Mouse (Mus musculus) liver, embryonic 15.5 days (tissue): ENCODE measurements at regions not wholly inside any gene's neighbourhood (a gene's known extent, or its start where the extent isn't known, plus 50 kb on each side); places are given as distances from the start of the nearest gene placed in this dataset.

Experiments used
- ATAC-seq: fragments of 200-750 bp; cut with Nextera tagmentation; 2 replicates; pipeline ENCODE4 v1.8.0; 2017; ENCODE audit warnings: moderate number of reproducible peaks, mild to moderate bottlenecking, moderate library complexity; ENCODE audit not compliant: insufficient read depth
- H3K27ac ChIP-seq: fragments of 300-500 bp; sonication (generic); replicated peaks from 2 replicates; pipeline ENCODE4 v1.5.1; 2015; ENCODE audit warnings: mild to moderate bottlenecking, inconsistent platforms
- H3K27me3 ChIP-seq: fragments of 300-500 bp; sonication (generic); 2 replicates; pipeline ENCODE4 v1.6.1; 2015; ENCODE audit warnings: mild to moderate bottlenecking, inconsistent platforms
- H3K36me3 ChIP-seq: fragments of 300-500 bp; sonication (generic); replicated peaks from 2 replicates; pipeline ENCODE4 v1.6.1; 2015; ENCODE audit warnings: moderate library complexity, mild to moderate bottlenecking, inconsistent platforms
- H3K4me1 ChIP-seq: fragments of 300-500 bp; sonication (generic); replicated peaks from 2 replicates; pipeline ENCODE4 v1.6.1; 2015; ENCODE audit warnings: inconsistent platforms
- H3K4me2 ChIP-seq: fragments of 300-500 bp; sonication (generic); 2 replicates; pipeline ENCODE4 v1.6.1; 2015; ENCODE audit warnings: moderate library complexity, mild to moderate bottlenecking, inconsistent platforms
- H3K4me3 ChIP-seq: fragments of 300-500 bp; sonication (generic); replicated peaks from 2 replicates; pipeline ENCODE4 v1.5.1; 2015; ENCODE audit warnings: mild to moderate bottlenecking, inconsistent platforms
- H3K9ac ChIP-seq: fragments of 300-500 bp; sonication (generic); 2 replicates; pipeline ENCODE4 v1.6.1; 2015; ENCODE audit warnings: moderate library complexity, mild to moderate bottlenecking, inconsistent platforms
- H3K9me3 ChIP-seq: fragments of 300-500 bp; sonication (generic); replicated peaks from 2 replicates; pipeline ENCODE4 v1.6.1; 2016; ENCODE audit warnings: inconsistent platforms
- WGBS: fragments of 180-500 bp; shearing (Covaris S2); methylation state at CpG from one replicate; pipeline ENCODE4 v1.1.7; 2015; ENCODE audit warnings: mixed read lengths; ENCODE audit not compliant: insufficient replicate concordance; 5-methylcytosine and 5-hydroxymethylcytosine counted together

DNA sequence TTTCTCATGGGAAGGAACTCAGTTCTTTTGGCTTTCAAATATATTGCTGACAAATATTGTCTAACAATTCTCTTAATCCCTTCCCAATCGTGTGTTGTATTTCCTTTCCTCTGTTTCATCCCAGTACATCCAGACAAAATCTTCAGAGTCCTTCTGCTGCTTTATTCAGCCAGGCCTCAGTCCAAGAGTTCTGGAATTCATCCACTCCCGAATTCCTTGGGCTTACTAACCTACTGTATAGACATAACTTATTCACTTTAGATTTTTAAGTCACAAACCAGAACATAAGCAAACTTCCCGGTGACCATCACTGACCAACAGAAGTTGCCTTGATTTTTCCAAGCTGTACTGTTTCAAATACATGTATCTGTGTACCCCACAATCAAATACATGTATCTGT, 90.9 kb upstream of the Kitl start:
- Histone ChIP-seq H3K27ac (no peak overlapping the region), H3K9ac (no peak overlapping the region), H3K4me3 (no peak overlapping the region), H3K27me3 (no peaks in the 10 kb centered on the region), H3K9me3 (no peaks in the 10 kb centered on the region), H3K36me3 (no peaks in the 10 kb centered on the region), H3K4me2 (no peak overlapping the region), H3K4me1 (0 out of 2 replicates have a peak, but pooled peaks cover under 1% of the 10 kb centered on the region)
- ATAC-seq = no peak
- WGBS = 45% methylated on average over 3 of the region's 3 CpGs

DNA sequence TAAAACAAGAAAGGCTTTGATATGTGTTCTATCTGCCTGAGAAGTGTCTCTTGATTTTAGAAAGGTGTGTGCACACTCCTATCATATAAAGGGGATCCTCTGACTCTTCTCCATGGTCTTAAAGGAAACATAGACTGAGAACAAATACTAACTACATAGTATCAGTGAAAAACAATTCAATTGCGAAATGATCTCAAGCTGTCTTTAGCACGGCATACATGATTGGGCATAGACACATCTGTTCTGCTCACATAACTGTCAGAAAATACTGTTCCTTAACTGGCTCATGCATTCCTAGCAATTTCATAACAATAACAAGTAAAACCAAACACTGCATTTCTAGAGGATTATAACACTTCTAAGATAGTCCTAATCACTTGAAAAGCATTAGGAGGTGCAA, 95.5 kb upstream of the Kitl start:
- Histone ChIP-seq H3K4me1 (no peaks in the 10 kb centered on the region), H3K9me3 (no peaks in the 10 kb centered on the region), H3K27me3 (no peaks in the 10 kb centered on the region), H3K4me3 (no peak overlapping the region), H3K36me3 (no peaks in the 10 kb centered on the region), H3K27ac (no peak overlapping the region), H3K9ac (no peak overlapping the region), H3K4me2 (no peak overlapping the region)
- ATAC-seq = no peak
- 68% methylated on average over 2 of the region's 2 CpGs for WGBS

DNA sequence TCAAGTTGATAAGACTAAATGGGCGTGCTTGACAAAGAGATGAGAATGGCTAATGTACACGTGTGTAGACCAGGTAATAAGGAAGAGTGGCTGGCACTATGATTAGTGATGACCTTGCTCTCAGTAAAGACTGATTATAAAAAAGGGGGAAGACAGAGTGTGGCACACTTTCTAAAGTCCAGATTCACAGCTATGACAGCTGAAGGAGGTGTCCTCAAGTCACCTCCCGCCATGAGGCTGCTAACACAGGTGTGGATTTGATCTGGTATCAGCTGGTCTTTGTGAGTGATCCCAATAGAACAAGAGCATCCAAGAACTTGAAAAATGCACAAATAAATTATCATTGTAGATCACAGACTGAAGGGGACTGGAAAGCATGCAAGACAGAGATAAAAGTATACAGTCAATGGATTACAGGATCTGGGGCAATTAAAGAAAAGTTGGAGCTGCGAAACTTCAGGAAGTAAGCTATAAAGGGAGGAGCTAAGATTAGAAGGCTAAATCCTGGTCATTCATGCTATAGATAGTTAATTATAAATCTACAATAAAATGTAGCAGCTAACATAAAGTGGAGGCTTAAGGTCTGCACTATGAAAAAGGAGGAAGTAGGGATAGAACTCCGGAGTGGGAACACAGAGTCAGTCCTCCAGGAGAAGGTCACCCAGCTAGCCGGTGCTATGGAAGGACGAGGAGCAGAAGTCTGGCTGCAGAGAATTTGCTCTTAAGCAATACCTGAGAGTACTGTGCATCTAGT, 96.7 kb upstream of the Kitl start:
- 64% methylated on average over 7 of the region's 7 CpGs for WGBS
- Histone ChIP-seq H3K27me3 (no peaks in the 10 kb centered on the region), H3K4me2 (no peak overlapping the region), H3K4me3 (no peak overlapping the region), H3K9me3 (no peaks in the 10 kb centered on the region), H3K27ac (no peak overlapping the region), H3K4me1 (no peaks in the 10 kb centered on the region), H3K36me3 (no peaks in the 10 kb centered on the region), H3K9ac (no peak overlapping the region)
- no peak for ATAC-seq

DNA sequence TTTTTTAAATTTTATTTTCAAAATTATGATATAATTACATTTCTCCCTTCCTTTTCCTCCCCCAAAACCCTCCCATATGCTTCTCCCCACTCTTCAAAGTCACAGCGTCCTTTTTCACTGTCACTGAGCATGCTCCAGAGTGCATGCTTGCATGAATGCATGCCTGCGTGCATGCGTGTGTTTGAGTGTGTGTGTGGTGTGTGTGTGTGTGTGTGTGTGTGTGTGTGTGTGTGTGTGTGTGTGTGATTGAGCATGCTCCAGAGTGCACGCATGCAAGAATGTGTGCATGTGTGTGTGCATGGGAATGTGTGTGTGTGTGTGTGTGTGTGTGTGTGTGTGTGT, 101.6 kb upstream of the Kitl start:
- no peak overlapping the region for H3K27ac ChIP-seq

DNA sequence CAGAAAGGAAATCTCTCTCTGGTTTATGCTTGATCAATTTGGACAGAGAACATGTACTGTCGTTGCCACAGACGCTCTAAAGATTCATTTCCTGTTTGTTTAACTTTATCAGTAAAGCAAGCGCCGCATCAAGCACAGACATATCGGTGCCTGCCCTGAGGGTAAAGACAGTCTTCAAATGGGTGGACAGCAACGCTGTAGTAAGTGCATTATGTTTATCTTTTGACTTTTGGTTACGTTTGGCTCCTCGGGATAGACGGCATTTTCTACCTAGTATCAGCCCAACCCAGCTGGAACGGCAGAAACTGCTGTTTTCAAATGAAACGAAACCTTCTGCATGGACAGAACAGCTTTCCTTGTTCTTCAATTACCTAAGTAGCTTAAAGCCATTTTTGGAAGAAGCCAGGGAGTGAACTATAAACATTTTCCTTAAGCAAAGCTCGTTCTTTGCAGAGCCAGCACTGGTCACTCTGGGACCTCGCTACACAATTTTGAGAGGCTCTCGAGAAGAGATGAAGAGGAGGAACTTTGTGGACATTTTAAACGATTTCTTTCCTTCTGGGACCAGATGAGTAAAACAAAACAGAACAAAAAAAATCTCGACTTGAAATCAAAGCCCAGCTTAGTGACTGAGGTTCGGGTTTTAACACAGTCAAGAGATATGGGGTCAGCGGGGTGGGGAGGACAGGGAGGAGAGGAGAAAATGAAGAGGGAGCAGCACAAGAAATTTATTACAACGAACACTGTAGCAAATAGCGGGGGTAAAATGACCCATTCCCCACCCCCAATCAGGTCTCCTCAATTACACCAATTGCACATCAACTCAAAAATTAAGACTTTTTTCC, 102.2 kb upstream of the Kitl start:
- Histone ChIP-seq H3K4me1 (no peaks in the 10 kb centered on the region), H3K9ac (no peak overlapping the region), H3K27me3 (no peaks in the 10 kb centered on the region), H3K36me3 (no peaks in the 10 kb centered on the region), H3K9me3 (no peaks in the 10 kb centered on the region), H3K4me2 (peak overlapping the region; percentile 41), H3K4me3 (peak overlapping the region; percentile 42), H3K27ac (no peak overlapping the region)
- 27% methylated on average over 20 of the region's 20 CpGs for WGBS
- ATAC-seq = no peak

More for the DNA sequence above, 101.6 kb upstream of the Kitl start:
- H3K4me1 ChIP-seq = no peaks in the 10 kb centered on the region
- H3K36me3 ChIP-seq = no peaks in the 10 kb centered on the region
- no peak overlapping the region for H3K4me3 ChIP-seq
- no peak overlapping the region for H3K9ac ChIP-seq
- peak overlapping the region; percentile 41; the same call in 1 of the 2 replicates for H3K4me2 ChIP-seq
- 63% methylated on average over 4 of the region's 4 CpGs for WGBS
- no peaks in the 10 kb centered on the region for H3K27me3 ChIP-seq
- ATAC-seq = no peak
- H3K9me3 ChIP-seq = no peaks in the 10 kb centered on the region

DNA sequence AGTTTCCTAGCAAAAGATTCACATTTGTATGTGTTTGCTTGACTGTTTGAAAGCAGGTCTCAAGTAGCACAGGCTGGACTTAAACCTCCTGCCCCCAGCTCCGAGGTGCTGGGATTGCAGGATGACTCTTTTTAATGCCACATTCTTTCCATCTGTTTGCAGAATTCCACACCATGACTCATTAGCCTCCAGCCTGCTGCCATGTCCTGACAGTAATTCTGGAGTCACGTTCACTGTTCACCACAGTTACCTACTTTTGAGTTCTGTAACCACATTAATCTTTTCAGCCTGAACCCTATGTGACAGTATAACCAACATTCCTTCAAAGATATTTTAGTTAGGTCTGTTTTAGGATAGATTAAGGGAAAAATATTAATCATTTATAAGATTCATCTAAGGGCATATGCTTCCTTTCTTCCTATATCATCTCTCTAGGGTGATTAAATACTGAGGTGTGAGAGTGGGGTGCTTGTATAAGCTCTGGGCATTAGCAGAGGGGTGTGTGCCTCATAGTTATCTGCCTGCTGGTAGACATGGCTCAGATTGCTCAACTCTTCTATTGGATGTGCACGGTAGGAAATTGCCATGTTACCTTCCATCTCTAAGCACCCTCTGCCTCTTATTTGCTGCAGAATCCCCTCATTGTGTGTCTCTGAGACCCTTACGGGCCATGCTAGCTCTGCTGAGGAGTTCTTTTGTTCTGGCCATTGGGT, 105.3 kb upstream of the Kitl start:
- H3K4me3 ChIP-seq = no peak overlapping the region
- WGBS = 46% methylated on average over 4 of the region's 4 CpGs
- no peak overlapping the region for H3K9ac ChIP-seq
- no peak for ATAC-seq
- H3K27ac ChIP-seq = no peak overlapping the region
- no peak overlapping the region for H3K4me2 ChIP-seq
- H3K36me3 ChIP-seq = no peaks in the 10 kb centered on the region
- H3K9me3 ChIP-seq = no peaks in the 10 kb centered on the region
- H3K27me3 ChIP-seq = no peaks in the 10 kb centered on the region
- no peaks in the 10 kb centered on the region for H3K4me1 ChIP-seq

DNA sequence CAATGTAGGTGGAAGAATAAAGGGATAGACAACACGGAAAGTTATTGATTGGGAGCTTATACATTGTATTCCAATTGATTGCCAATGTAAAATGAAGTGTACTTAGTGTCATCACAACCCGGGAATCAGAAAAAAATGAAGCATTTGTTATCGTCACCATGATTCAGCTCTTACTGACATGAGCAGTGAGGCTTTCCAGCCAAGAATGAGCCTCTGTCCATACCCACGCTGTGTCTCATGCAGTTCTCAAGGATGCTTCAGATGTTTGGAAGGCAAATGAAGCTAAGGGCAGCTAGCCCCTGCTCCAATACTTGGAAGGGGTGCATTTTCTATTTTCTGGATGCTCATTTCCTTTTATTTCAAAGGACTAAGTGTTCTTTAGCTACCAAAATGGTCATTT, 107.4 kb upstream of the Kitl start:
- no peaks in the 10 kb centered on the region for H3K36me3 ChIP-seq
- H3K27me3 ChIP-seq = no peaks in the 10 kb centered on the region
- H3K27ac ChIP-seq = no peak overlapping the region
- no peak for ATAC-seq
- 58% methylated on average over 4 of the region's 4 CpGs for WGBS
- H3K9me3 ChIP-seq = no peaks in the 10 kb centered on the region
- H3K4me3 ChIP-seq = no peak overlapping the region
- H3K4me2 ChIP-seq = no peak overlapping the region
- H3K9ac ChIP-seq = no peak overlapping the region
- no peaks in the 10 kb centered on the region for H3K4me1 ChIP-seq

DNA sequence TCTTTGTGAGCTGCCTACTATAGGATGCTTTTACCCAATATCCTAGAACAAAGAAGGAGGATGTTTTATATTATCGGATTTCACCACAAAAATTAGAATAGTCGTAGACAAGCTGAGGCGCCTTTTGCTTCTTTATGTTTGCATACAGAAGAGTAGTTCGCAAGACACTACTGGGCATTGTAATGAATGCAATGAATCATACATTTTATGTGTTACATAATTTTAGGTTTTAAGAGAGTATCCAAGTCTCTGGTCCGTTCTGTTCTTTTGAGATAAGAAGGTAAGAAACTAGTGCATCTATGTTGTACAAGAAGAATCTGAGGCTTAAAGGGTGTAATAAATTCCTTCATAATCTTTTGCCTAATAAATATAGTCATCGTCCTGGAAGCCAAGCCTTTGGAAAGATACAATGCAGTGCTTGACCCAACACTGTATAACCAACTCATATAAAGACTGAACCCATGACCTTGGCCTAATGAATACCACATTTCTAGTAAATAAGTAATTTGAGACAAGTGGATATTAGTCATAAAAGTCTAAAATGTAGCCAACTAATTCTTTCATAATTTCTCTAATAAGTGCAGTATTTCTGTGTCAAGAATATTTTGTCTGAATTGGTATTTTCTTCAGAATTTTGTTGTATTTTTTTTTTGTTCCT, 108.5 kb upstream of the Kitl start:
- ATAC-seq = no peak
- no peak overlapping the region for H3K9ac ChIP-seq
- H3K4me2 ChIP-seq = no peak overlapping the region
- no peak overlapping the region for H3K27ac ChIP-seq
- H3K9me3 ChIP-seq = no peaks in the 10 kb centered on the region
- 64% methylated on average over 6 of the region's 6 CpGs for WGBS
- H3K27me3 ChIP-seq = no peaks in the 10 kb centered on the region
- no peaks in the 10 kb centered on the region for H3K4me1 ChIP-seq
- H3K36me3 ChIP-seq = no peaks in the 10 kb centered on the region
- H3K4me3 ChIP-seq = no peak overlapping the region

DNA sequence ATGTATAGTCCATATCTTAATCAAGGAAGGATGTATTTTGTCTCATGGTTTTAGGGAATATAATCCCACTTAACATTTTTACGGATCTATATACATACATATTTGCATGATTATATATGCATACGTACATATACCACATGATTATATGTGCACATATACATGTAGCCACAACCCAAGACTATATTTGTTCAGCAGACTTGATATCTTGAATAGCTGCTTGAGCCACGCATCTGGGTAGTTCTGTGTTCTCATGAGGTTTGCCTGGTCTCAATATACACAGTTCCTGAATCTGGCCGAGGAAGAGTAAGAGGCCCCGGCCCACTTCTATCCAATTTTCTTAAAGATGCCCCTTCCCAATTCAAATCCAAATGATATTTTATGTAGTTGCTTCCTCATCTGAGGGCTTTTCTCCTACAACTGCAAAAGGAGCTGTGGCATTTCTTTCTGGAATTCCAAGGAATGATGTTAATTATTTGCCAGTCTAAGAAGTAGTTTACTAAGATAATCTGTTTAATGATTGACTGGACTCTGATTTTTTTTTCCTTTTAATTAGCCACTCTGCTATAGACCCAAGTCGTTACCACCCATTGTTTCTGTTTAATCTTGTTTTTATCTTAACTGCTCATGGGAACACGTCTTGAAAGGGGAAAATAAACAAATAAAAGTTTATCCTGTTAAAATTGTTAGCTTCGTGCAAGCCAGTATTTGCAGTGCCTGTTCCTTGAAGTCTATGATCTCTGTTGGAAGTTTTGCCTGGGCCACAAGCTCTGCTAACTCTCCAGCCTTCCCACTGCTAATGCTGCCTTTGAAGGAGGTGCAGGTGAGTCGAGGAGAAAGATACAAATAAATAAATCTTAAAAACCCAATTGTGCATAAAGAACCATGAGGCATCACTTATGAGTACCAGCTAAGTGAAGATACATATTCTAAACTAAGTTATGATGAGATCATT, 112.9 kb upstream of the Kitl start:
- no peaks in the 10 kb centered on the region for H3K27me3 ChIP-seq
- H3K4me2 ChIP-seq = no peak overlapping the region
- H3K27ac ChIP-seq = no peak overlapping the region
- WGBS = 42% methylated on average over 9 of the region's 9 CpGs
- no peaks in the 10 kb centered on the region for H3K36me3 ChIP-seq
- H3K9ac ChIP-seq = no peak overlapping the region
- H3K4me3 ChIP-seq = no peak overlapping the region
- H3K9me3 ChIP-seq = no peaks in the 10 kb centered on the region
- H3K4me1 ChIP-seq = no peaks in the 10 kb centered on the region
- ATAC-seq = no peak
